Mouse (Mus musculus) spleen, adult 12 weeks (tissue): ENCODE data around the gene Pef1.

Experiments
- DNase-seq: peaks from one replicate; pipeline ENCODE4 v3.0.0; 2022; ENCODE audit warnings: low spot score

The Pef1 gene

DNA sequence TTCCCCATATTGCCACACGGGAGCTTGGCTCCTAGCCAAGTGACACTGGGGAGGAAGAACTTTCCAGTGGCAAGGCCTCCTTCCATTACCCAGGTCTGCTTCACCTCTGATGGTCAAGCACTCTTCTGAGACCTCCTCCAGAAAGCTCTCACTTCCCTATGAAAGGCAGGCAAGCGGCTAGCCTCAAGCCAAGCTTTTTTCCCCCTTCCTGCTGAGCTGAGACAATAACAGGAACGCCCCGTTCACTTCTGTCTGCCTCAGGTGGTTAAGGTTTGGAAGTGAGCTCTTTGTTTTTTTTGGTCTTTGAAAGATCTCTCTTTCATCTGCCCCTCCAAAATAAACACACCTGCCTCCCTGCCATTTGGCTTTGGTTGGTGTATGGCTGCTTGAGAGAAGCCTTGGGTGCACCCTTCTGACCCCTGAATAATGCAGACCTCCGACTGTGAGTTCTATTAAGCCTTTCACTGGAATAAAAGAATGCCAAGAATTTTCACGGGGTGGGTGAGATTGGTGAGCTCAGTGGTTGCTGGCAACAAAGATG, at the start of gene Pef1:
Gene Pef1 (plus strand): TSS at position 448 of the 541 bp plus-strand sequence.
- no peak for DNase-seq

GRCm38 (mm10) chr4:130053111-130053510, 49.2 kb upstream of the Pef1 start:
- no peak for DNase-seq

GRCm38 (mm10) chr4:130054727-130055126, 47.6 kb upstream of the Pef1 start:
- no peak for DNase-seq

- no peak for DNase-seq
These were observed 47.0 kb upstream of the Pef1 start for GRCm38 (mm10) chr4:130055160-130056010.

DNA sequence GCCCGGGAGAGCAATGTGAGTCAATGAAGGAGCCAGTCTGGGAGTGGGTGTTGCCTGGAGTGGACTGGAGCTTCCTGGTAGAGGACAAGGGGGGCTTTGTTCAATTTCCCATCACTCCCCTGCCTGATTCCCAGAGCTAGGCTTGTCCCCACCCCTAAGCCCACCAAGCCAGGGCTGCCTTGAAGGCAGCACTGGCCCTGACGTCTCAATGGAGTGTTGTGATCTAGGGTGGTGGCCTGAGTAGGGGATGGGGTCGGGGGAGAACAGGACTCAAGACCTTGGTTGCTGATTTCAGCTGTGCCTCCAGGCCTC, 46.4 kb upstream of the Pef1 start:
- no peak for DNase-seq

DNA sequence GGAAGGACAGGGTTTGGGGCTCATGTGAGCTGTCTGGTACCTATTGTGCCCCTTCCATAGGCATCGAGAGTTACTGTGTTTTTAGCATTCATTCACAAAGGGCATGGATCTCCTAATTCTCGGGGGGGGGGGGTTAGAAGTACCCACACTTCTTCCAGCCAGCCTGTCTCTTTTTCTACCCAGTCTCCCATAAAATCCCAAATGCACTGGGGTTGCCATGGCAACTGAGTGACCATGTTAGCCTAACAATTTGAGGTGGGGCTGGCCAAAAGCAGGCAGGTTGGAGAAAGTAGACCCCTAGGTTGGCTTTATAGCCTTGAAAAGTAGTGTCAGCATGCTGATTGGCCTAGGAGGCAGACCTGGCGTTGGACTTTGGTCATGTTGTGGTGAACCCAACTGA, 45.9 kb upstream of the Pef1 start:
- no peak for DNase-seq

DNA sequence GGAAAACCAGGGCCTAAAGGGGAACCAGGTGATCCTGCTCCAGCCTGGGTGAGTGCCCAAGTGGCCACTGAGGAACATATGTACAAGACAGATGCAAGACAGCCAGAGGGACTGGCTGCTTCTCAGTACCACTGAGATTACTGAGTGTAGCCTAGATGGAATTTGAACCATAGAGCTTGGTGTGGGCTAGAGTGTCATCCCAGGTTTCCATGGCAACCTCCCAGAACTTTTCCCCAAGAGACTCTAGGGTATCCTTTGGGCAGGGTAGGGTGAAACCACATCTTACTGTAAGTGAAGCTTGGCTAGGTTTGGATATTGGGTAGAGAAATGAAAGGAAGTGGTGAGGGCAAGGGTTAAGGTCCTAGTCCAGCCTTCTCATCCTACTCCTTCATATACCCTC, 41.4 kb upstream of the Pef1 start:
- no peak for DNase-seq

- no peak for DNase-seq
These were observed 39.2 kb upstream of the Pef1 start for GRCm38 (mm10) chr4:130063191-130063590.

GRCm38 (mm10) chr4:130066816-130067215, 35.5 kb upstream of the Pef1 start:
- DNase-seq = no peak

DNA sequence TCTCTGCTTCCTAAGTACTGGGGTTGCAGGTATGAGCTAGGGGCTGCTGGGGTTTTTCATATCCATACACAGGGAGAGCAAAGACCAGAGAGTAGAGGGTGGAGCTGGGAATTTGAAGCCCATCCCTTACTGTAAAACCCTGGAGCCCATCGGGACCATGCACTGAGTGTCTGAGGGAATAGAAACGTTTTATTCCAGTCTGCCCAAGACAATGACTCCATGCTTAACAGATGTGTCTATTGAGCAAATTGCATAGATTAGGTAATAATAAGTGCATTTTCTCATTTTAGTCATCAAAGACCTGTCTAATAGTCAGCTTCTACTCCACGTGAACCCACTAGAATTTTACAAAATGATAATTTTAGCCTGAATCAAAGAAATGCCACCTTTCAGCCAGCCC, 31.8 kb upstream of the Pef1 start:
- DNase-seq = no peak

GRCm38 (mm10) chr4:130071758-130072157, 30.6 kb upstream of the Pef1 start:
- DNase-seq = no peak

GRCm38 (mm10) chr4:130073367-130073766, 29.0 kb upstream of the Pef1 start:
- DNase-seq = no peak

- no peak for DNase-seq
These were observed 27.4 kb upstream of the Pef1 start for GRCm38 (mm10) chr4:130074761-130075515.

- DNase-seq = no peak
These were observed 25.5 kb upstream of the Pef1 start for GRCm38 (mm10) chr4:130076856-130077255.

DNA sequence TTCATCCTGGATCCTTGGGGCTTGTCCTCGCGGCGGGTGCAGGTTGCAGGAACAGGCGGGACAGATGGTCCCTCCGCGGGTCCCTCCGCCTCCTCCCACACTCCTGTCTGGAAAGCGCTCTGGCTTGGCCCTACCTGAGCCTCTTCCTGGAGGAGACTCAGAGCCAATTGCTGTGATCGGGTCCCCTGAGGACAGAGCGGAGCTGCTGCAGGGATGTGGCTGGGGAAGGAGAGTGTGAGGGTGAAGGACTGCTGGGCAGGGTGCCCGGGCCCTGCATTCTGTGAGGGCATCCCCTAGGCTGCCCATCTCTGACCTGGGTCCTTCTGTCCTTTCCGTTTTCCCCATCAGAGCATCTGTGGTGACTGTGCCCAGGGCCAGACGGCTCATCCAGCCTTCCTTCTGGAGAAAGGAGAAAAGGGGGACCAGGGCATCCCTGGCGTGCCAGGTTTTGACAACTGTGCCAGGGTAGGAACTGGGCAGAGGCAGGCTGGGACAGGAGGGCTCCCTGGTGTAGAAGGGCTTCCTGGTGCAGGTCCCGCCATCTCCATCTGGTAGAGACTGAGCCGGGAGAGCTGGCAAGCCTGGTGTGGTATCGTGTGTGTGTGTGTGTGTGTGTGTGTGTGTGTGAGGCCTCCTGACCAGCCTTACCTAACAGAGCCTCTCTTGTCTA, 23.4 kb upstream of the Pef1 start:
- DNase-seq = no peak

DNA sequence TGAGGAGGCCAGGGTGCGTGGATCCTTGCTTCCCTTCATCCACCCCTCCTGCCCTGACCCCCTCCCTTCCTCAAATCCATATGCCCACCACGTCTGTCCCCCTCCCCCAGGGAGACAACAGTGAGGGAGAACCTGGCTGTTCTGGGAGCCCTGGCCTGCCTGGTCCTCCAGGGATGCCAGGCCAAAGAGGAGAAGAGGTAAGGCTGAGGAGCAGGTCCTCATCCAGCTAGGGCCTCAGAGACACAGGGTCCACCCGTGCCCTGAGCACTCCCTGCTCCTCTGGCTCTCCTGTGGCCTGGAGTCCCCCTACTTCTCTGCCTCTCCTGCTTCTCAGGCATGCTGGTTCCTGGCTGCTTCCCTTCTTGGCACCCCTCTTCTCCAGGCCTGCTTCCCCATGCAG, 22.8 kb upstream of the Pef1 start:
- DNase-seq = no peak

GRCm38 (mm10) chr4:130081345-130082190, 20.8 kb upstream of the Pef1 start:
- DNase-seq = no peak

DNA sequence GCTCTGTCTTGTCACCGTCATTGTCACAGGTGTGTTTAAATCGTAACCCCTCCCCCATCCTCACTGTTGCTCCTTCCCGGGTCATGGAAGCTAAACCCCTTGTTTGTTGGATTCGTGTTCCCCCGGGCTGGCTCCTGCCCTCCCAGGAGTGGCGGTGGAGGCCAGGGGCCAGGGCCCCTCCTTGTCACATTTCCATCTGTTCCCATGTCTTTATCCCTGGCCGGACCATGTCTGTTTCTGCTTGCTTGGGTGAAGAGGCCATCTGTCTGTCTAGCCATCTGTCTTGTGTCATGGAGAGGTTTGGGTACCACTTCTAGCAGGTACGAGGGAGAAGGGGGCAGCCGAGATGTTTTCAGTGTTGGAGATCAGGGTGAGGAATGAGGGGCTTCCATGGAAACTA, 20.1 kb upstream of the Pef1 start:
- DNase-seq = no peak

- DNase-seq = no peak
These were observed 17.9 kb upstream of the Pef1 start for GRCm38 (mm10) chr4:130084331-130084945.

DNA sequence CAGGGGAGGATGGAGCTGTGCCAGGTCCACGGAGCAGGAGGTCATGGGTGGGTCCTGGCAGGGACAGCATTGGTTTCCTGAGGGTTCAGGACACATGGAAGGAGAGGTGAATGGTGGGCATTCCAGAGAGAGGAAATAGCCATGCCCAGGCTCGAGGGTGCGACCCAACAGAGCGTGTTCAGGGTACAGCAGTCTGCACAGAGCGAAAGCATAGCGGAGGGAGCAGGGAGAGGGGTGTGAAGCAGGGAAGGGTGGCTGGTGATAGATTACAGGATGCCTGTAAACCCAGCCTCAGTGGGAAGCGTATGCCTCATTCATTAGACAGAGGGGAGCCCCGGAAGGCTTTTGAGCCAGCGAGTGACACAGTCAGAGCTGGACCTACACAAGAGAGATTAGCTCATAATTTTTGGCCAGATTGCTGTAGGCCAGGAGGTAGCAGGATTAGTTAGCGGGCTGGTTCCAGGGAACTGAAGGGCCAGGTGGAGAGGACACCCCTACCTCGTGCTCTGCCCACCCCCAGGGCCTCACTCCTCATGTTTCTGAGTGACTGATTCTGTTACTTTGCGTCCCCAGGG, 17.0 kb upstream of the Pef1 start:
- DNase-seq = no peak

DNA sequence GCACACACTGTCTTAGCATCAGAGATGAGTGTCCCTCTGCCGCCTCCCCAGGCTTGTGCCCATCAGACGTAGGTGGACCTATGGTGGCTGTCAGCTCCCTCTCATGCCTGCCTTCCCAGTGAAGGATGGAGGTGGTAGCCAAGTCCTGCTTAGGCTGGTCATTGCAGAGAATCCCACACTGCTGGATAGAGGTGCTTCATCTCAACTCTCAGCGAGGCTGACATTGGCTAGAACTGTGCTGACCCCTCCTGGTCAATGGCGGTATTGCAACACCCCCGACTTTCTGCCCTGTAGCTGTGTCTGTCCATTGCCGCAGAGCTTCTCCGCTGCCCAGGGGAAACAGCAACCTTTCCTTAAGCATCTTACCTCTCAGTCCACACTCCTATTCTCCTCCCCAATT, 15.1 kb upstream of the Pef1 start:
- peak; percentile 77 for DNase-seq
